In genomic region chr9:91377036-91377872, GRCm38 (mm10) we compare ENCODE assay signal across 14 mouse cellular contexts. TPM values are rescaled to one million over a fixed set of nuclear protein-coding genes. Genes with fewer than 3 reads are reported as not detected.
DNase-seq lines count a peak whose midpoint lies in the region; ATAC-seq and TF ChIP-seq lines count a peak whose summit lies in the region.
"Had no signal": no experiment of that assay in that cellular context is flagged by ENCODE, and none has a peak within 500 bp of the region (broad histone marks: within the 10 kb centered on the region; RNA-seq: fewer than 3 reads in every experiment).

No protein-coding gene starts in this region.

- H3K27me3 ChIP-seq in forebrain, postnatal 0 days (ENCODE audit: insufficient read depth, low read length), result peaks cover 67% of the 10 kb centered on the region
- H3K27me3 ChIP-seq in midbrain, embryonic 15.5 days (replicated peaks), result peaks cover 64% of the 10 kb centered on the region
- peaks cover 98% of the 10 kb centered on the region for H3K27me3 ChIP-seq in kidney, embryonic 14.5 days (ENCODE audit: control insufficient read depth, insufficient read depth, low read length)

- H3K4me1 ChIP-seq in brown adipose tissue, adult 24 weeks (ENCODE audit: control insufficient read depth, insufficient read depth, insufficient read length, low read length), result peaks cover 3% of the 10 kb centered on the region; the same call in 1 of the 2 replicates
- H3K4me1 ChIP-seq in forebrain, postnatal 0 days (ENCODE audit: insufficient read depth), result no peaks in the 10 kb centered on the region
- H3K4me1 ChIP-seq in midbrain, embryonic 15.5 days, result peaks cover 16% of the 10 kb centered on the region
- peaks cover 4% of the 10 kb centered on the region; the same call in 1 of the 2 replicates for H3K4me1 ChIP-seq in kidney, embryonic 14.5 days (ENCODE audit: control insufficient read depth, insufficient read depth, low read length)

- no peak for TF ChIP-seq CTCF in forebrain, postnatal 0 days (IDR thresholded peaks at IDR 0.05; ENCODE audit: low read depth)

- no peaks in the 10 kb centered on the region for H3K36me3 ChIP-seq in forebrain, postnatal 0 days (ENCODE audit: insufficient read depth)
- no peaks in the 10 kb centered on the region for H3K36me3 ChIP-seq in midbrain, embryonic 15.5 days (replicated peaks)
- no peaks in the 10 kb centered on the region for H3K36me3 ChIP-seq in kidney, embryonic 14.5 days (ENCODE audit: control insufficient read depth, insufficient read depth, low read length)
- H3K36me3 ChIP-seq: limb, embryonic 12.5 days had no signal

- H3K4me2 ChIP-seq in forebrain, postnatal 0 days (ENCODE audit: low read depth), result peak overlapping the region; percentile 58; the same call in 1 of the 2 replicates
- peak overlapping the region; percentile 66 for H3K4me2 ChIP-seq in midbrain, embryonic 15.5 days
- H3K4me2 ChIP-seq in kidney, embryonic 14.5 days (replicated peaks; ENCODE audit: low read depth, low read length), result no peak overlapping the region
- H3K4me2 ChIP-seq: limb, embryonic 12.5 days had no signal

- peak overlapping the region; percentile 58 for H3K4me3 ChIP-seq in brown adipose tissue, adult 24 weeks (ENCODE audit: insufficient read depth, low read depth, low read length)
- peak overlapping the region; percentile 12 for H3K4me3 ChIP-seq in forebrain, postnatal 0 days (ENCODE audit: low read depth, low read length)
- H3K4me3 ChIP-seq in midbrain, embryonic 15.5 days, result peak overlapping the region; percentile 28
- no peak overlapping the region for H3K4me3 ChIP-seq in kidney, embryonic 14.5 days (ENCODE audit: low read length)

- H3K27ac ChIP-seq in brown adipose tissue, adult 24 weeks (replicated peaks; ENCODE audit: low read depth, low read length), result peak overlapping the region; percentile 27; the same call in 1 of the 2 replicates
- H3K27ac ChIP-seq in forebrain, postnatal 0 days (ENCODE audit: low read depth, low read length), result peak overlapping the region; percentile 57
- peak overlapping the region; percentile 81 for H3K27ac ChIP-seq in midbrain, embryonic 15.5 days
- no peak overlapping the region for H3K27ac ChIP-seq in kidney, embryonic 14.5 days (ENCODE audit: low read depth, low read length)
- H3K27ac ChIP-seq: kidney, postnatal 0 days; limb, embryonic 12.5 days had no signal

- ATAC-seq in forebrain, postnatal 0 days, result peak; percentile 18; the same call in 1 of the 2 replicates
- ATAC-seq in midbrain, embryonic 15.5 days (replicated peaks), result peak; percentile 69
- ATAC-seq in inflammation-experienced regulatory T-cells, adult 6 months, result no peak
- ATAC-seq in kidney, embryonic 14.5 days (ENCODE audit: low FRiP score, low TSS enrichment), result no peak
- ATAC-seq: lung, postnatal 0 days had no signal

- peak; percentile 81 for DNase-seq in cerebellum, adult 9-11 months
- DNase-seq in forebrain, postnatal 0 days, result no peak
- DNase-seq in natural killer cell, adult 2 months (ENCODE audit: low spot score in 2 of 2), result no peak
- DNase-seq in kidney, postnatal 14 days, result no peak
- DNase-seq: heart, postnatal 10 days had no signal

- WGBS in forebrain, postnatal 0 days, result 13% methylated on average over 14 of the region's 14 CpGs
- 4% methylated on average over 13 of the region's 14 CpGs for WGBS in midbrain, embryonic 15.5 days
- WGBS in kidney, embryonic 14.5 days, result 3% methylated on average over 14 of the region's 14 CpGs

- H3K9me3 ChIP-seq in forebrain, postnatal 0 days (ENCODE audit: low read length), result no peaks in the 10 kb centered on the region
- no peaks in the 10 kb centered on the region for H3K9me3 ChIP-seq in midbrain, embryonic 15.5 days
- H3K9me3 ChIP-seq in kidney, embryonic 14.5 days (ENCODE audit: control insufficient read depth, low read length), result no peaks in the 10 kb centered on the region
- H3K9me3 ChIP-seq: limb, embryonic 12.5 days had no signal

- no peak overlapping the region for H3K9ac ChIP-seq in forebrain, postnatal 0 days
- H3K9ac ChIP-seq in midbrain, embryonic 15.5 days, result no peak overlapping the region
- no peak overlapping the region for H3K9ac ChIP-seq in kidney, embryonic 14.5 days (ENCODE audit: low read depth, low read length)
- H3K9ac ChIP-seq: limb, embryonic 12.5 days had no signal

RNA-seq across cellular contexts. Expression of gene Zic1, which starts 11.6 kb away (rescaled TPM):
- polyA plus RNA-seq in brown adipose tissue, adult 24 weeks (2012; ENCODE audit: insufficient read depth, insufficient read length, missing spikeins), result 3.2 and 4.1 TPM in 2 replicates
- total RNA-seq in forebrain, postnatal 0 days (2014; rRNA removed), result 65.4 and 127 TPM in 2 replicates
- 4.4 and 8.9 TPM in 2 replicates for polyA plus RNA-seq in forebrain, postnatal 0 days (2015; fragmentation: Nextera tagmentation; extraction: Ambion mirVana)
- 10.0 and 11.6 TPM in 2 replicates for polyA plus RNA-seq in midbrain, embryonic 15.5 days (2015; fragmentation: Nextera tagmentation; extraction: Ambion mirVana)
- not detected for polyA plus RNA-seq in inflammation-experienced regulatory T-cells, adult 6 months (2017; shearing (Covaris generic))
- polyA plus RNA-seq in kidney, embryonic 14.5 days (2014; fragmentation: Nextera tagmentation; extraction: Ambion mirVana), result 0.04 TPM in 1 of 2 replicates, not detected in the other
- total RNA-seq: neutrophil, adult 5-6 weeks had no signal
- polyA plus RNA-seq: kidney, postnatal 0 days; lung, postnatal 0 days; small intestine, adult 2 months had no signal

RNA-seq across cellular contexts. Expression of gene Zic4, which starts 15.0 kb away (rescaled TPM):
- 0.79 and 1.8 TPM in 2 replicates for polyA plus RNA-seq in brown adipose tissue, adult 24 weeks (2012; ENCODE audit: insufficient read depth, insufficient read length, missing spikeins)
- total RNA-seq in forebrain, postnatal 0 days (2014; rRNA removed), result 44.3 and 99.2 TPM in 2 replicates
- polyA plus RNA-seq in forebrain, postnatal 0 days (2015; fragmentation: Nextera tagmentation; extraction: Ambion mirVana), result 24.7 and 48.1 TPM in 2 replicates
- polyA plus RNA-seq in midbrain, embryonic 15.5 days (2015; fragmentation: Nextera tagmentation; extraction: Ambion mirVana), result 53.1 and 59.1 TPM in 2 replicates
- polyA plus RNA-seq in inflammation-experienced regulatory T-cells, adult 6 months (2017; shearing (Covaris generic)), result not detected
- polyA plus RNA-seq in kidney, embryonic 14.5 days (2014; fragmentation: Nextera tagmentation; extraction: Ambion mirVana), result not detected in 2 replicates
- total RNA-seq: heart, postnatal 10 days; neutrophil, adult 5-6 weeks had no signal
- polyA plus RNA-seq: kidney, postnatal 0 days; lung, postnatal 0 days; small intestine, adult 2 months had no signal

Comparison
In these comparisons a context has a peak if more than half of its experiments do, and no peak if none do; other contexts are left out.
1. ATAC-seq: peak in forebrain, postnatal 0 days (single experiment) and midbrain, embryonic 15.5 days (single experiment); none in inflammation-experienced regulatory T-cells, adult 6 months (single experiment) and kidney, embryonic 14.5 days (single experiment).